14 mouse cellular contexts compared by ENCODE assay signal in genomic region chr8:25410536-25410935, GRCm38 (mm10).
"Had no signal": no experiment of that assay in that cellular context is flagged by ENCODE, and none has a peak within 500 bp of the region (broad histone marks: within the 10 kb centered on the region; RNA-seq: fewer than 3 reads in every experiment).

No protein-coding gene starts in this region.

- H3K27ac ChIP-seq: limb, embryonic 13.5 days; liver, embryonic 15.5 days; midbrain, embryonic 10.5 days; neural tube, embryonic 15.5 days had no signal

- H3K4me1 ChIP-seq: limb, embryonic 13.5 days; liver, embryonic 15.5 days; midbrain, embryonic 10.5 days; neural tube, embryonic 15.5 days had no signal

- H3K27me3 ChIP-seq: limb, embryonic 13.5 days; liver, embryonic 15.5 days; neural tube, embryonic 15.5 days had no signal

- H3K9me3 ChIP-seq: limb, embryonic 13.5 days; liver, embryonic 15.5 days; neural tube, embryonic 15.5 days had no signal

- H3K9ac ChIP-seq: limb, embryonic 13.5 days; liver, embryonic 15.5 days; neural tube, embryonic 15.5 days had no signal

- H3K4me2 ChIP-seq: limb, embryonic 13.5 days; liver, embryonic 15.5 days; neural tube, embryonic 15.5 days had no signal

- DNase-seq: kidney, postnatal 14 days; left cerebral cortex, postnatal 4 days; lung, adult 2 months; lung, postnatal 10 days; lung, postnatal 4 days; midbrain, embryonic 14.5 days; right cerebral cortex, adult 18-20 months; right cerebral cortex, postnatal 25 days; thymus, postnatal 36 days had no signal

- H3K36me3 ChIP-seq: limb, embryonic 13.5 days; liver, embryonic 15.5 days; midbrain, embryonic 10.5 days; neural tube, embryonic 15.5 days had no signal

- H3K4me3 ChIP-seq: limb, embryonic 13.5 days; liver, embryonic 15.5 days; midbrain, embryonic 10.5 days; myocyte; neural tube, embryonic 15.5 days had no signal
